Mouse (Mus musculus): ENCODE results near the gene Nlk.
A peak's percentile ranks its signal among the peaks of the same experiment; 100 is the strongest.
"Not testable (repeated sequence)": the region's sequence is repeated elsewhere in the genome, so short reads cannot be mapped to it uniquely, and the experiment has no call there.

The Nlk gene

GRCm38 (mm10) chr11:78535376-78536079, 161.6 kb downstream of the Nlk start:
- Histone ChIP-seq H3K27me3 (ENCODE audit: control insufficient read depth, insufficient read depth, low read length, poor library complexity, severe bottlenecking) (no peaks in the 10 kb centered on the region), H3K36me3 (ENCODE audit: control insufficient read depth, insufficient read depth, low read length, poor library complexity, severe bottlenecking) (peaks cover 1% of the 10 kb centered on the region; the same call in 1 of the 2 replicates)
- peak; percentile 44 for DNase-seq (ENCODE audit: low read depth, low spot score)

- Histone ChIP-seq H3K27me3 (ENCODE audit: control insufficient read depth, insufficient read depth, low read length, poor library complexity, severe bottlenecking) (no peaks in the 10 kb centered on the region), H3K36me3 (ENCODE audit: control insufficient read depth, insufficient read depth, low read length, poor library complexity, severe bottlenecking) (no peaks in the 10 kb centered on the region; the same call in 1 of the 2 replicates)
- DNase-seq (ENCODE audit: low read depth, low spot score), result no peak
These were observed 162.7 kb downstream of the Nlk start for GRCm38 (mm10) chr11:78534516-78534915.

- H3K36me3 ChIP-seq (ENCODE audit: control insufficient read depth, insufficient read depth, low read length, poor library complexity, severe bottlenecking); H3K27me3 ChIP-seq (ENCODE audit: control insufficient read depth, insufficient read depth, low read length, poor library complexity, severe bottlenecking); DNase-seq (ENCODE audit: low read depth, low spot score): not testable (repeated sequence)
These were observed 165.7 kb downstream of the Nlk start for GRCm38 (mm10) chr11:78531515-78531914.

DNA sequence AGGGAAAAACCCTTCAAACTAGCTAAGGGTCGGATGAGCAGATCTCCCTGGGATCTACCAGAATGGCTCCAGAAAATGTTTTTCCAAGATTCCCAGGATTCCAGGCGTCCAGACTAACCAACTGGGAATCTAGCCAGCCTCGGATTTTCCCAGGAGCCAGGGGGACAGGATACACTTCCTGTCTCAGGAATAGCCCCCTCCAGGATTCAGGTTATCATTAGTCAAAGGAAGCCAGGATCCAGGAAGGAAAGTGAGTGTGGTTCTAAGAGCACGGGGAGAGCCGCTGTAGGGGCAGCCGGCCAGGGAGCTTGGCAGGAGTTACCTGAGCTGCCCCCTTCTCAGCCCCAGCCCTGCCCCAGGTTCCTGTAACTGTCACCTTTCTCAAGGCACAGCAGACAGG, 166.1 kb downstream of the Nlk start:
- no peaks in the 10 kb centered on the region for H3K27me3 ChIP-seq (ENCODE audit: control insufficient read depth, insufficient read depth, low read length, poor library complexity, severe bottlenecking)
- no peak for DNase-seq (ENCODE audit: low read depth, low spot score)
- H3K36me3 ChIP-seq (ENCODE audit: control insufficient read depth, insufficient read depth, low read length, poor library complexity, severe bottlenecking), result peaks cover 9% of the 10 kb centered on the region; the same call in 1 of the 2 replicates

- peaks cover 9% of the 10 kb centered on the region for H3K36me3 ChIP-seq (ENCODE audit: control insufficient read depth, insufficient read depth, low read length, poor library complexity, severe bottlenecking)
- no peak for DNase-seq (ENCODE audit: low read depth, low spot score)
- no peaks in the 10 kb centered on the region for H3K27me3 ChIP-seq (ENCODE audit: control insufficient read depth, insufficient read depth, low read length, poor library complexity, severe bottlenecking)
These were observed 167.2 kb downstream of the Nlk start for GRCm38 (mm10) chr11:78530001-78530400.

DNA sequence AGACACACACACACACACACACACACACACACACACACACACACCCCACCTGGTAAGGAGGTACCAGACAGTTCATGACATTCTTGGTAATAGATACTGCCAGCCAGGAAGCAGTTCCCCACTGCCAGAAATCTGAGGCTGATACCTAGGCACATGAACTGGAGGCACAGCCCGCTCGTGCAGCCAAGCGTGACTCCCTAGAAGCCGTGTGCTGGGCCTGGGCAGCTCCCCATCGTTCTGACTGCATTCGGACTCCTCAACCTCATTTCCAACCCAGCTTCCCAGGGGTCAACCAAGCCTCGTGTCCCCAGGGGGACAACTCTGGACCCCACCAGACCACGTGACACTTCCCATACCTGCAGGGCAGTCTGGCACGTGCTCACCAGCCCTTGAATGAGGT, 168.5 kb downstream of the Nlk start:
- no peaks in the 10 kb centered on the region for H3K27me3 ChIP-seq (ENCODE audit: control insufficient read depth, insufficient read depth, low read length, poor library complexity, severe bottlenecking)
- no peak for DNase-seq (ENCODE audit: low read depth, low spot score)
- H3K36me3 ChIP-seq (ENCODE audit: control insufficient read depth, insufficient read depth, low read length, poor library complexity, severe bottlenecking), result peaks cover 9% of the 10 kb centered on the region

GRCm38 (mm10) chr11:78524838-78525237, 172.3 kb downstream of the Nlk start:
- Histone ChIP-seq H3K27me3 (ENCODE audit: control insufficient read depth, insufficient read depth, low read length, poor library complexity, severe bottlenecking) (no peaks in the 10 kb centered on the region), H3K36me3 (ENCODE audit: control insufficient read depth, insufficient read depth, low read length, poor library complexity, severe bottlenecking) (peaks cover 13% of the 10 kb centered on the region)
- no peak for DNase-seq (ENCODE audit: low read depth, low spot score)

DNA sequence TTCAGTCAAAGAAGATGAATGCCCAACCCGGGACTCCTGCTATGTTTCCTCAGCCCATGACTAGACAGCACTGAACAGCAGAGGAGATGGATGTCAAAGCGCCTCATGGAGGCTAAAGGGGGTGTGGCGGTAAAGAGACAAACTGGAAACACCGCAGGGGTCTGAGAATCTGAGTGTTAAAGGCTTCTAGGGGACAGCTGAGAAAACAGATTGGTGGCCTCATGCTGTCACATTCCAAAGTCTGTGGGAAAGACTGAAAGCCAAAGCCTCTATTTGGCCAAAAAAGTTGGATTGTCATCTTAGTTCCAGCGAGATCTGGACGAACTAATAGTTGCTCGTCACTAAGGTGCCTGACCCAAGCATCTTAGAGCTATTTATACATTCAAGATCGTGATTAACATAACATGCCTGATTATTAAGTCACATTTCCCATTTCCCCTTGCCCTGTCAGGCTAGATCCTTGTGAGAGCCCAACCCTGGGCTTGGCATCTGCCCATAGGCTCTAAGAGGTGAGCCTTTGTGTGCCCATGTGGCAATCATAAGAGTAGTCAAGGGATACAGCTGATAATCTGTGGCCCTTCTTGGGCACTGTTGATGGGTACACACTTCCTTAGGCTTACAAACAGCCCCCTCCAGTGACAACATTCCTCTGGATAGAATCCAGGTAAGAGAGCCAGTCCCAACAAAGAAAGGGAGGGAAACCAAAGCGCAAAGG, 173.8 kb downstream of the Nlk start:
- H3K36me3 ChIP-seq (ENCODE audit: control insufficient read depth, insufficient read depth, low read length, poor library complexity, severe bottlenecking), result peaks cover 10% of the 10 kb centered on the region
- DNase-seq (ENCODE audit: low read depth, low spot score), result no peak
- H3K27me3 ChIP-seq (ENCODE audit: control insufficient read depth, insufficient read depth, low read length, poor library complexity, severe bottlenecking), result no peaks in the 10 kb centered on the region

DNA sequence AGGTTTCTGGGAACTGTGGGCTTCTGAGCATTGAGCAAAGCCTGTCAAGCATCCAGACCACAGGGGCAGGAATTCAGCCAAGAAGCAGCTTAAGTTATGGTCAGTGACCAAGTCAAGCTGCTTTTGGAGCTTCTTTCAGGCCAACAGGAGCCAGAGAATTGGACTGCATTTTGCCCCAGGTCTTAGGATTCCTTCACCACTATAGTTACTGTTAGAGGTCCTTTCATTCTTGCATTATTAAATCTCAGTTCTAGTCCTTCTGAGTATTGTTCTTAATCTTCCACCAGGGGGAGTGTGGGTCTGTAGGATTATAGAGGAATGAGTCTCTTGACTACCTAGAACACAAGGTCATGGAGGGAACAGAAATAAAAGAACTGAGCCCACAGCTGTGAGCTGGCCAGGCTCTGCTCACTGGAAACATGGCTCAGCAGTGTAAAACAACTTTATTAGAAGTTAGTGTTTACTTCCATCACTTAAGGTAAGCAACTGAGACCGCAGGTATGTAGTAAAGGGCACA, 174.6 kb downstream of the Nlk start:
- peaks cover 10% of the 10 kb centered on the region for H3K36me3 ChIP-seq (ENCODE audit: control insufficient read depth, insufficient read depth, low read length, poor library complexity, severe bottlenecking)
- DNase-seq (ENCODE audit: low read depth, low spot score), result peak; percentile 52
- H3K27me3 ChIP-seq (ENCODE audit: control insufficient read depth, insufficient read depth, low read length, poor library complexity, severe bottlenecking), result no peaks in the 10 kb centered on the region

- Histone ChIP-seq H3K36me3 (ENCODE audit: control insufficient read depth, insufficient read depth, low read length, poor library complexity, severe bottlenecking) (peaks cover 8% of the 10 kb centered on the region), H3K27me3 (ENCODE audit: control insufficient read depth, insufficient read depth, low read length, poor library complexity, severe bottlenecking) (no peaks in the 10 kb centered on the region)
- DNase-seq (ENCODE audit: low read depth, low spot score), result no peak
These were observed 175.3 kb downstream of the Nlk start for GRCm38 (mm10) chr11:78521880-78522279.

DNA sequence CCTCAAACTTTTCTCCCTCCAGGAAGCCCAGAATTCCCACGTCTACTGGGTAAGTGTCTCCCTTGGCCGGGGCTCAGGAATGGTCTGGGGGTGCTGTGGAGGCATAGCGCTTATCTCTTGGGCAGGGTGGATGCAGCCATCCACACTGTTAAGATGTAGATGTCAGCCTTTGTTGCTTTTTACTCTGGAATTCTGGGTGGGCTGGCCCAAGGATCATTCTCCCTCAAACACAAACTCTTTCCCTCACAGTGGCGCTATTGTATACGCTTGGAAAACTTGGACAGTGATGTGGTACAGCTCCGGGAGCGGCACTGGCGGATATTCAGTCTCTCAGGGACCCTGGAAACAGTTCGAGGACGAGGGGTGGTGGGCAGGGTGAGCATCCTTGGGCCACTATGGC, 178.2 kb downstream of the Nlk start:
- H3K36me3 ChIP-seq (ENCODE audit: control insufficient read depth, insufficient read depth, low read length, poor library complexity, severe bottlenecking), result peaks cover 3% of the 10 kb centered on the region
- H3K27me3 ChIP-seq (ENCODE audit: control insufficient read depth, insufficient read depth, low read length, poor library complexity, severe bottlenecking), result no peaks in the 10 kb centered on the region
- no peak for DNase-seq (ENCODE audit: low read depth, low spot score)
